Mouse (Mus musculus) megakaryocyte, adult 5-6 weeks (primary cell): ENCODE results near the gene Gck. TPM values are rescaled to one million over a fixed set of nuclear protein-coding genes. Genes with fewer than 3 reads are reported as not detected.
A peak's percentile ranks its signal among the peaks of the same experiment; 100 is the strongest.

ENCODE experiments used
- ATAC-seq: 2 replicates; pipeline ENCODE4 v1.8.0; 2016; ENCODE audit warnings: mild to moderate bottlenecking, inconsistent platforms; ENCODE audit not compliant: poor library complexity, severe bottlenecking
- total RNA-seq, 2 experiments: library from RNA; stranded (forward) in 1 of 2; stranded (reverse) in 1 of 2; fragments of 153-499, 151-499 nt in 1 of 2; fragments of 221-1000, 200-1000 nt in 1 of 2; gene quantifications; 2 replicates each; pipeline versions ENCODE4 v1.2.3 to v1.2.4; 2015 to 2017

The Gck gene
- total RNA-seq, 2 experiments from 2014 or later = not detected

DNA sequence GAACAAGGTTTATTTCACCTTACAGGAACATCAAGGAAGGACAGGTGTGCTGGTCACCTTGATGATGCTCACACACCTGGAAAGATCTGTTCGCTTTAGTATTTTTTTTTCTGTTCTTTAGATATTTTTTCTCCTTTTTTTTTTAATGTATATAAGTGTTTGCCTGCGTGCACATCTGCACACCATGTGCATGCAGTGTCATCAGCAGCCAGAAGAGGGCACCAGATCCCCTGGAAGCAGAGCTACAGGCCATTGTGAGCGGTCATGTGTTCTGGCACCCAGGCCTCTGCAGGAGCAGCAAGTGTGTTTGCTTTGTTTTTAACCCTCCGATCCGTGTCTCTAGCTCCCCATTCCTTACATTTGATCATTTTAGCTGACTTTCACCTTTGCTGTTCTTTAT, 70.0 kb downstream of the Gck start:
- peak; percentile 47 for ATAC-seq

DNA sequence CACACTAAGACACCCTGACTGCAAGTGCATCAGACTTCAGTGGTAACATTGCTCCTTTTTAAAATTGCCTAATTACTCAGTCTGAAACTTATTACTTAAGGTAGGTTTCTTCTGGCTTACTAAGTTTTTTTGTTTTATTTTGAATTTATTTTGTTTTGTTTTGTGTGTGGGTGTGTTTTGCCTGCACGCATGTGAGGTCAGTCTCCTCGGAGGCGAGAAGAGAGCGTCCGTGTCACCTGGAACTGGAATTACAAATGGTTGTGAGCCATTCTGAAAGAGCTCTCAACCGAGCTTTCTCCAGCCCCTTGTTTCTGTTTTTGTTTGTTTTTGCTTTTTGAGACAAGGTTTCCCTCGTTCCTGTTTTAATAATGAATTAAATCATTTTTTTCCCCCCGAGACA, 71.2 kb downstream of the Gck start:
- ATAC-seq = no peak

GRCm38 (mm10) chr11:5877921-5878526, 71.9 kb downstream of the Gck start, which contains the start of gene Pold2:
Gene Pold2, minus strand, starts transcription at chr11:5878292.
- ATAC-seq = peak; percentile 98

- ATAC-seq = no peak
Observed at GRCm38 (mm10) chr11:5877421-5877820, 72.5 kb downstream of the Gck start.

DNA sequence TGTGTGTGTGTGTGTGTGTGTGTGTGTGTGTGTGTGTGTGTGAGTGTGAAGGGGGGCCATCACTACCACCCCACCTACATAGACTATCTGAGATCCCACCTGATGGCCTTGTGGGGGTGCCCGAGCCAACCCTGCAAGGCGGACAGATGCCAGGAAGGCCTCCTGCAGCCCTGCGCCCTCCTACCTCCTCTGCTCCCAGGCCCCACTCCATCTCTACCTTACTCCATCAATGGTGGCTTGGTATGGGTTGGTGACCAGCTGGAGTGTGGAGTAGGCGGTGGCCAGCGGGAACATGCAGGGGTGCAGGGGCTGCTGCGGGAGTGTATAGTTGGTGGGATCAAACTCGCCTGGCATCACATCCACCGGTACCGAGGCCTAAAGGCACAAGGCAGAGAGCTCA, 76.7 kb downstream of the Gck start:
- no peak for ATAC-seq

DNA sequence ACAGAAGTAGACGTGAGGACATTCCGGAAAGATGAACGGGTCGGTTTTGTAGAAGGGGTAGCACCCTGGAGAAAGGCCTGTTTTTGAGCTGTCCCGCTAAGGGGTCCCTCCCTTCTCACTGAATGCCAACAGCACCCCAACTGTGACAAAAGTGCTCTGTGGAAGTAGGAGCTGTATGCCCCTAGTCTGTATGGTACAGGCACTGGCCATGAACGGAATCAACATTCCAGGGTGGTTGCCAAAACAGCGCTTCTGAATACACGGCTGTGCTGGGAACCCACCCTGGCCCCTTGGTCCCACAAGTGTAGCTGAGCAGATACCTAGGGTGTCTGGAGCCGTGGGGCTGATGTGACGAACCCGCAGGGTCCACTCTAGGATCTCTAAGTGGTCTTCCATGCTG, 77.2 kb downstream of the Gck start:
- no peak for ATAC-seq

GRCm38 (mm10) chr11:5870069-5870468, 79.8 kb downstream of the Gck start:
- ATAC-seq = no peak

GRCm38 (mm10) chr11:5869331-5869730, 80.5 kb downstream of the Gck start:
- ATAC-seq = no peak

DNA sequence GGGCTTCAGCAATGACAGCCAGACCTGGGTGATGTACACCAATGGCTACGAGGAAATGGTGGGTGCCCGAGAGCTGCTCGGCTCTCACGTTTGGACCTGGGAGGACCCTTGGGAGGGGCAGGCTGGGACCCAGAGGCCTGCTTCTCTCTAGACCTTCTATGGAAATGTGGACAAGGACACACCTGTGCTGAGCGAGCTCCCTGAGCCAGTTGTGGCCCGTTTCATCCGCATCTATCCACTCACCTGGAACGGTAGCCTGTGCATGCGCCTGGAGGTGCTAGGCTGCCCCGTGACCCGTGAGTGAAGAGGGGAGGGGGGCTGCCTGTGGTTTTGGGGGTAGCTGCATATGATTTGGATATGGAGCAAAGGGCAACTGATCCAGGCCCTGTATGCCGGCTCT, 81.6 kb downstream of the Gck start:
- ATAC-seq = no peak

DNA sequence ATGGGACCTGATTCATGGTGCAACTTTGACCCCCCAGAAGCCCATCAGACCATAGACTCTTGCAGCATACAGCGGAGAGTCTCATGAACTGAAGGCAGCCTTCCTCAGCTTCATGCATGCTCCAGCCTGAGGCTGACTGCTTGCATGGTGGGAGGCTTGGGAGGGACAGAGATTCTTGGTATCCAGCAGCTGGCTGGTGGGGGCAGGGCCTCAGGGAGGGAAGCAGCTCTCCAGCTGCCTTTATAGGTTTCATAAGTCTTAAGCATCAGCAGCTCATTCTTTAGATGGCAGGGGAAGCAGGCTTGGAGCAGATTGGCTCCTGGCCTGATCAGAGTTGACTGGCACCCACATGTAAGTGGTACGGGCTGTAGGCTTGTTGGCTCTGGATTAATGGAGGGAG, 82.7 kb downstream of the Gck start:
- ATAC-seq = no peak

- no peak for ATAC-seq
Observed at GRCm38 (mm10) chr11:5862394-5863105, 87.3 kb downstream of the Gck start.

GRCm38 (mm10) chr11:5861678-5862393, 88.0 kb downstream of the Gck start, which contains the start of gene Aebp1:
Gene Aebp1, plus strand, starts transcription at chr11:5861947.
- ATAC-seq = no peak

DNA sequence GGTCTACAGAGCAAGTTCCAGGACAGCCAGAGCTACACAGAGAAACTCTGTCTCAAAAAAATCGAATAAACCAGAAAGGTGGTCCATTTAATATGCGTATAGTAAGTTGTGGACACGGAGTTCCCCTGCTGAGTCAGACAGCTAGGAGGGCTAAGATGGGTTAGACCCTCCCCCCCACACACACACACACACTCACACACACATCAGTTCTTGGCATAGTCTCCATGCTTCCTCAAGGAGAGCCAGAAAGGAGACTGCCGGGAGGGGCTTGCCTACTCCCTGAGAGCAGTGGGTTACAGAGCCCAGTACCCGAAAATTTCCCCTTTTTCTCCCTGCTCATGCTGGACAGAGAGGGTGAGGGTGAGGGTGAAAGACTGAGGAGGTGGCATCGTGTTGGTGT, 89.2 kb downstream of the Gck start:
- no peak for ATAC-seq

DNA sequence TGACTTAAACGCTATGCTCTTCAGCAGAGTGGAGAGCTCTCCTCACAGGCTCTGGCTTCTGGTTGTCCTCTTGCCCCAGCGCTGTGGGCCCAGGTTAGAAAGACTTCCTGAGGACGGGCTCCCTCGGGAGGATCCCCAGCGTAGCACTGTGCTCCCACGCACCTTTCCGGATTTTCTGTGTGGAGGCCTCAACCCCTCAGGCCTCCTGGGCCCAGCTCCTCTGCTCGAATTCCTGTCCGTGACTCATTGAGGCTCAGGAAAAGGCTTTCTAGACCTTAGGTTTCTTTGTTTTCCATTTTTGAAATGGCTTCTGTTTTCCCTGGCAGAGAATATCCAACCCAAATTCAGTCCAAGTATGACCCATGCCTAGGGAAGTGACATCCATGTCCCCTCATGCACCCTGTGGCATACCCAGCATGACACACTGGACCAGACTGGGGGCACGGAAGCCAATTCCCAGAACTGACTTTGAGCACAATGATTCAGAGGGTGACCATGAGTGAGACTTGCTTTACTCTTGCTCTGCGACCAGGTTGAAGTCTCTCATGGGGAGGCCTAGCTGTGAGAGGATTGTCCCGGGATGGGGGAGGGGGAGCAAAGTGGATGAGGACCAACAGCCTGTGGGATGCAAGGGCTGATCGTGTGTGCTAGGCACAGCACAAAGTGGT, 89.9 kb downstream of the Gck start:
- no peak for ATAC-seq

DNA sequence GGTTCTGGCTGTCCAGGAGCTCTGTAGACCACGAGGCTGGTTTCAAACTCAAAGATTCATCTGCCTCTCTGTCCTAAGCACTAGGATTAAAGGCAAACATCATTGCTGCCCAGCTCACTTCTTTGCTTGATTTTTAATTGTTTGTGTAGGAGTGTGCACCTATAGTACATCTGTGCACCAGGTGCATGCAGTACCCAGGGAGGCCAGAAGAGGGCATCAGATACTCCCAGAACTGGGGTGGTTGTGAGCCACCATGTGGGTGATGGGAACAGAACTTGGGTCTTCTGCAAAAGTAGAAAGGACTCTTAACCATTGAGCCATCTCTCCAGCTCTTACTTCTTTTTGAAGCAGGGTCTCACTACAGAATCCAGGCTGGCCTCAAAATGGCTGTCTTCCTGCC, 91.2 kb downstream of the Gck start:
- ATAC-seq = no peak

DNA sequence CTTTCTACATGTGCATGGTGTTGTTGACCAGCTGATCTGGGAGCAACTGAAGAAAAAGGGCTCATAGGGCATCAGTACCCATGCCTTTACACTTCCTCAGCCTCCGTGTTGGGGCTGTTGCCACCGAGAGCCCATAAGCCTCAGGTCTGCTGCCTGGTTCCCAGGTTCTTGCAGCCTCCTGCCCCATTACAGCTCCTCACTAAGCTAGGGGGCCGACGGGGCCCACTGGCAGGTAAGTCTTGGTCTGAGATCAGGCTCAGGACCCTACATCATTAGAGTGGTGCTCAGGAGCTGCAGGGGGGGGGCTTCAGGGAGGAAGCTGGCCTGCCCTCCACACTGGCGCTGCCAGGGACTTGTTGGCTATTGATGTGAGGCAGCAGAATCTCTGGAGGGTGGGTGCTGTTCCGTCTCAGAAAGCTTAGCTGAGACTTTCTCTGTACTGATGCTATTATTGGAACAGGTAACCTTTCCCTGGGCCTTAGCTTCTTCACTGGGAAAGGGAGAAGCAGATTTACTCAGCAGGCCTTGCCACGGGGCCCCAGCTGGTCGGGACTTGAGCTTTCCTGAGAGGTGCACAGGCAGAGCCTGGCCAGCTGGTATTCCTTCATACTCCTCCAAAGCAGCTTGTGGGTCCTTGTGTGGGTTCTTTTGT, 93.3 kb downstream of the Gck start:
- no peak for ATAC-seq

GRCm38 (mm10) chr11:5855902-5856301, 94.0 kb downstream of the Gck start:
- no peak for ATAC-seq

GRCm38 (mm10) chr11:5855481-5855880, 94.4 kb downstream of the Gck start:
- no peak for ATAC-seq

DNA sequence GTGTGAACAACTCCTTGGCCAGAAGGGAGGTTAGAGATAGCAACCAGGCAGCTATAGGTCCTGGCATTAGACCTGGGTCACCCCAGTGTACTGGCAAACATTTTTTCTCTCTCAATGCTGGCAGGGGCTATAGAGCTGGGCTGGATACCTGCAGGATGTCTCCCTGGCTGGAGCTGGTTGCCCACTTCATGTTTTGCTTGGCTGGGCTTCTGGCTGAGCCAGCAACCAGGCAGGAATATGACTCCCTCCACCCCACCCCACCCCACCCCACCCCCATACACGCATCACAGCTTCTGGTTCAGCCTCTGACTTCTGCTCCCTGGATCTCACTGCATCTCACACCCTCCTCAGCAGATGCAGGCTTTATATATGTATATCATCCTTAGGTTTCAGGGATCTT, 97.6 kb downstream of the Gck start:
- no peak for ATAC-seq

DNA sequence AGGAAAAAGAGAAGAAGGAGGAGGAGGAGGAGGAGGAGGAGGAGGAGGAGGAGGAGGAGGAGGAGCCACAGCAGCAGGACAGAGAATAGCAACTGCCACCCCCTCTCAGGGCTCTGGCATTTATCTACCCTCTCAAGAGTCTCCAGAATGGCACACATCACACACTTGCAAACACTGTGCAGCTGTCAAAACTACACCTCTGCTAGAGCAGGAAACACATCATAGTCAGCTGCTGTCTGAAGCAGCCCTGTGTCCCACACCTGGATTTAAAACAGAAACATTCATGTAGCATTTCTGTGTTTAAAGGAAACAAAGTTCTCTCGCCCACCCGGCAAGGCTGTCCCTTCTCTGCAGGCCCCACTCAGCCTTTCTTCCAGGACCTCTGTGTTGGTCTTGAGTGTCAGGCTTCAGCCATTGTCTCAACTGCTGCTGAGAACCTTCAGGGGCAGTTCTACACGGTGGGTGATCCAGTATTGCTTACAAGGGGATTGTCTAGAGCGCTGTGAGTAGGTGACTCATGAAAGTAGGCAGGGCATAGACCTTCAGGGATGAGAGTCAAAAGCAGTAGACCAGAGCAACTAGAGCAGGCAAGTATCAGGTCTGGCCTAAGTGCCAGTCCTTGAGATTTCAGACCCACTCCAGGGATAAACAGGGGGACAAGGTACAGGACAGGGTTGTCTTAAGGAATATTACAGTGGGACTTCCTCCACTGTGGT, 98.7 kb downstream of the Gck start:
- no peak for ATAC-seq
